Mouse (Mus musculus) lung, postnatal 0 days (tissue): ENCODE results near the gene Gm10964. TPM values are rescaled to one million over a fixed set of nuclear protein-coding genes. Genes with fewer than 3 reads are reported as not detected.

ENCODE experiments used
- ATAC-seq: fragments of 200-750 bp; cut with Nextera tagmentation; 2 replicates; pipeline ENCODE4 v1.8.0; 2017; ENCODE audit warnings: moderate library complexity
- DNase-seq: peaks from one replicate; pipeline ENCODE4 v3.0.0-alpha.2; 2016; ENCODE audit warnings: low spot score
- H3K27ac ChIP-seq: fragments of 300-500 bp; sonication (generic); 2 replicates; pipeline ENCODE4 v1.5.1; 2014; ENCODE audit warnings: antibody characterized with exemption, mild to moderate bottlenecking, low read length, mixed read lengths
- H3K27me3 ChIP-seq: fragments of 300-500 bp; sonication (generic); replicated peaks from 2 replicates; pipeline ENCODE4 v1.6.1; 2014; ENCODE audit warnings: low read length, mixed read lengths; ENCODE audit not compliant: insufficient read depth
- H3K36me3 ChIP-seq: fragments of 300-500 bp; sonication (generic); 2 replicates; pipeline ENCODE4 v1.6.1; 2014; ENCODE audit warnings: low read length, mixed read lengths; ENCODE audit not compliant: insufficient read depth
- H3K4me1 ChIP-seq: fragments of 300-500 bp; sonication (generic); 2 replicates; pipeline ENCODE4 v1.6.1; 2014; ENCODE audit warnings: antibody characterized with exemption, low read depth, low read length, mixed read lengths; ENCODE audit not compliant: insufficient read depth
- H3K4me2 ChIP-seq: fragments of 300-500 bp; sonication (generic); replicated peaks from 2 replicates; pipeline ENCODE4 v1.6.1; 2014; ENCODE audit warnings: low read depth, mild to moderate bottlenecking, low read length, moderate library complexity, mixed read lengths
- H3K4me3 ChIP-seq: fragments of 300-500 bp; sonication (generic); 2 replicates; pipeline ENCODE4 v1.5.1; 2014; ENCODE audit warnings: low read depth, low read length
- H3K9ac ChIP-seq: fragments of 300-500 bp; sonication (generic); replicated peaks from 2 replicates; pipeline ENCODE4 v1.6.1; 2014; ENCODE audit warnings: low read depth, mild to moderate bottlenecking
- H3K9me3 ChIP-seq: fragments of 300-500 bp; sonication (generic); 2 replicates; pipeline ENCODE4 v1.6.1; 2016; ENCODE audit warnings: low read length, mixed read lengths
- CTCF ChIP-seq: IDR thresholded peaks from 2 replicates; pipeline ENCODE4 v1.5.1; 2016; ENCODE audit warnings: antibody characterized with exemption, mild to moderate bottlenecking
- EP300 ChIP-seq: IDR thresholded peaks from 2 replicates; pipeline ENCODE4 v1.6.1; 2016; ENCODE audit warnings: antibody characterized with exemption, mild to moderate bottlenecking, control low read depth
- WGBS: fragments of 180-500 bp; shearing (Covaris S2); extraction: QIAGEN DNeasy Blood & Tissue Kit; methylation state at CpG from one replicate; pipeline ENCODE4 v1.1.7; 2014; 5-methylcytosine and 5-hydroxymethylcytosine counted together
- polyA plus RNA-seq: library from polyadenylated mRNA; unstranded; fragments of >200 nt; fragmentation: Nextera tagmentation; extraction: Ambion mirVana; gene quantifications from 2 replicates; pipeline ENCODE4 v1.2.1, GENCODE M21; 2015

Gm10964 gene
- polyA plus RNA-seq, 1 experiment from 2014 or later = not detected

DNA sequence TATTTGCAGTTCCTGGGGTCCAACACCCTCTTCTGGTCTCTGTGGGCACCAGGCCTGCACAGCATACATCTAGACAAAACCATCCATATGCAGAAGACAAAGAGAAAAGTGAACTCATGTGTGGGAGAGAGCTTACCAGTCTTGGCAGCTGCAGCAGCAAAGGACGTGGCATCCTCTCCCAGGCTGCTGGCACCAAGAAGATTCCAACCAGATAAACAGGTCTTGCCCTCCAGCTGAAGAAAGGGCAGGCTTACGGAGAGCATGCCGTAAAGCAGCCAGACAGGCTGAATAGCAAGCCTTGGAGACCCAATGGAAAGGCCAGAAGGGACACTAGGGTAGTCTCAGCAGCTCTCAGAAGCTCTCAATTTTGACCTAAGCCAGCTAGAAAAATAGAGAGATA is 7.0 kb upstream of the Gm10964 start:
- peaks cover 7% of the 10 kb centered on the region; the same call in 1 of the 2 replicates for H3K4me1 ChIP-seq
- no peak for DNase-seq
- H3K4me2 ChIP-seq = no peak overlapping the region
- no peak for TF ChIP-seq CTCF
- TF ChIP-seq EP300 = no peak
- 0 out of 2 replicates have a peak, but pooled peaks cover 7% of the 10 kb centered on the region for H3K36me3 ChIP-seq
- 80% methylated on average over 3 of the region's 3 CpGs for WGBS
- H3K4me3 ChIP-seq = no peak overlapping the region
- no peak for ATAC-seq
- no peak overlapping the region for H3K27ac ChIP-seq
- no peak overlapping the region for H3K9ac ChIP-seq
- H3K9me3 ChIP-seq = no peaks in the 10 kb centered on the region
- H3K27me3 ChIP-seq = no peaks in the 10 kb centered on the region

DNA sequence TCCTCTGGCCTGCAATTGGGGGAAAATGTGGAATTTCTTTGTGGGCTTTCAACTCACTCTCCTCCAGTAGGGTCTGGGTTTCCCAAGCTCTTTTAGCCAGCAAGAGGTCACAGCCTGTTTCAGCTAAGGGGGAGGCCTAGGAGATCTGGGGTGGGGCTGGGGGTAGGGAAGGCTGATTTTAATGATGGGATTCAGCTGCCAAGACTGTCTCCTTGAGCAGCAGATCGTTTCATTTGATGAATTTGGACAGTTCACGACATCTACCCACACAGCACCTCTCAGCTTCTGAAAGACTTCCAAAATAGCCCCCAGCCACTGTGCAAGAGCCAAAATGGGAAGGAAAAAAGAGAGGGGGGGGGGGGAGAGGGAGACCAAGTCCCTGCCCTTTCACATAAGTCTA is 6.0 kb upstream of the Gm10964 start:
- Histone ChIP-seq H3K27me3 (no peaks in the 10 kb centered on the region), H3K9ac (no peak overlapping the region), H3K4me1 (peaks cover 13% of the 10 kb centered on the region; the same call in 1 of the 2 replicates), H3K36me3 (0 out of 2 replicates have a peak, but pooled peaks cover 7% of the 10 kb centered on the region), H3K4me3 (no peak overlapping the region), H3K9me3 (no peaks in the 10 kb centered on the region), H3K4me2 (no peak overlapping the region), H3K27ac (0 out of 2 replicates have a peak overlapping the region, but pooled peaks have one; percentile 12)
- TF ChIP-seq EP300 = no peak
- TF ChIP-seq CTCF = no peak
- ATAC-seq (peak; percentile 3; the same call in 1 of the 2 replicates), DNase-seq (peak; percentile 58)
- 42% methylated on average over 2 of the region's 2 CpGs for WGBS

GRCm38 (mm10) chr3:103733799-103734695 is 5.1 kb upstream of the Gm10964 start:
- ATAC-seq (no peak), DNase-seq (peak; percentile 67)
- no peak overlapping the region for H3K4me3 ChIP-seq
- H3K36me3 ChIP-seq = 0 out of 2 replicates have a peak, but pooled peaks cover 7% of the 10 kb centered on the region
- TF ChIP-seq CTCF (no peak; the same call in 1 of the 2 replicates), EP300 (no peak)
- 36% methylated on average over 19 of the region's 19 CpGs for WGBS
- H3K4me2 ChIP-seq = peak overlapping the region; percentile 58
- H3K4me1 ChIP-seq = peaks cover 13% of the 10 kb centered on the region; the same call in 1 of the 2 replicates
- peak overlapping the region; percentile 71 for H3K27ac ChIP-seq
- no peak overlapping the region for H3K9ac ChIP-seq
- H3K27me3 ChIP-seq = no peaks in the 10 kb centered on the region
- H3K9me3 ChIP-seq = no peaks in the 10 kb centered on the region

- DNase-seq (peak; percentile 81), ATAC-seq (peak; percentile 53)
- H3K4me1 ChIP-seq = peaks cover 13% of the 10 kb centered on the region; the same call in 1 of the 2 replicates
- H3K27ac ChIP-seq = peak overlapping the region; percentile 71
- H3K4me3 ChIP-seq = no peak overlapping the region
- 0 out of 2 replicates have a peak overlapping the region, but pooled peaks have one; percentile 23 for H3K9ac ChIP-seq
- TF ChIP-seq EP300 (no peak), CTCF (no peak)
- peak overlapping the region; percentile 58 for H3K4me2 ChIP-seq
- no peaks in the 10 kb centered on the region for H3K9me3 ChIP-seq
- H3K36me3 ChIP-seq = 0 out of 2 replicates have a peak, but pooled peaks cover 7% of the 10 kb centered on the region
- H3K27me3 ChIP-seq = no peaks in the 10 kb centered on the region
- WGBS = 11% methylated on average over 11 of the region's 11 CpGs
These were observed 4.3 kb upstream of the Gm10964 start for GRCm38 (mm10) chr3:103734696-103735519.

DNA sequence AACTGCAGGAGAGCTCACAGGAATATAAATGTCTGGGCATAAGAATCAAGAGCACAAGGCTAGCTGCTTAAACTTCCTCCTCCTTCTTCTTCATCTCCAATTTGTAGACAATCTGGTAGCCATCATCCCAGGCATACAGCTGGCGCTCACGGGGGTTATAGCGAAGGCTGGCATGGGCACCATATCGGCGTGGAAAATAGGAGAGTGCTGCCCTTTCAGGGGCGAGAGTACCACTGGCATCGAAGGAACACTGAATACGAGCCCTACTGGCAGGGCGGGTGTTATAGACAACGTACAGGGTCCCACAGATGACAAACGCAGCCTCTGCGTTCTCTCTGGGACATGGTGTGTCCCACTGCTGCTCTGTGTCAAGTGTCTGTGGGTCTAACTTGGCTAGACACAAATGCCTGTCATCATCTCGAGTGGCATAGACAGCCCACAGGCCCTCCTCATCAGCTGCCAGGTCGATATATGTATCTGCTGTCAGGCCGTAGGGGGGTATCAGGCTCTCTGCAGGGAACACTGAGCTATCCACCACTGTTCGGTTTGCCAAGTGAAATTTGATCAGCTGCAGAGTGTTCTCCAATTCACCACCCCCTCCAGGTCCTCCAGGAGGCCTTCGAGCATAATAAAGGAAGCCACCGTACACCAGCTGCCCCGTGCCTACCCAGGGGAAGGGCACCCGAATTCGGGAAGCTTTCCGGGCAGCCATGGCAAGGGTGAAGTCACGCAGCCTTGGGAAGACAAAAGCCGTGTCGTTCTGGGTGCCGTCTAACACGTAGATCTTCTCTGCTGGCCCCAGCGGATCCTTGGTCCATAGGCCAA is 3.2 kb upstream of the Gm10964 start:
- DNase-seq (no peak), ATAC-seq (0 out of 2 replicates have a peak, but pooled peaks have one; percentile 1)
- H3K4me1 ChIP-seq = peaks cover 13% of the 10 kb centered on the region; the same call in 1 of the 2 replicates
- H3K4me2 ChIP-seq = peak overlapping the region; percentile 58
- H3K9ac ChIP-seq = no peak overlapping the region
- peak overlapping the region; percentile 71 for H3K27ac ChIP-seq
- WGBS = 59% methylated on average over 28 of the region's 28 CpGs
- no peaks in the 10 kb centered on the region for H3K9me3 ChIP-seq
- no peak for TF ChIP-seq CTCF
- no peak for TF ChIP-seq EP300
- 0 out of 2 replicates have a peak, but pooled peaks cover 7% of the 10 kb centered on the region for H3K36me3 ChIP-seq
- peak overlapping the region; percentile 34 for H3K4me3 ChIP-seq
- H3K27me3 ChIP-seq = no peaks in the 10 kb centered on the region
